Mouse (Mus musculus) G1E (cell line): ENCODE measurements at regions not wholly inside any gene's neighbourhood (a gene's known extent, or its start where the extent isn't known, plus 50 kb on each side); places are given as distances from the start of the nearest gene placed in this dataset.

Experiments used
- ATAC-seq: 2 replicates; pipeline ENCODE4 v1.8.0; 2016; ENCODE audit warnings: mild to moderate bottlenecking; ENCODE audit not compliant: insufficient number of reproducible peaks, poor library complexity, low FRiP score, severe bottlenecking; ENCODE audit errors: extremely low read depth
- DNase-seq: peaks from one replicate; pipeline ENCODE4 v3.0.0; 2012; ENCODE audit warnings: low spot score
- H3K27me3 ChIP-seq: 2 replicates; pipeline ENCODE4 v1.6.1; 2012; ENCODE audit warnings: mild to moderate bottlenecking, low read length, inconsistent platforms; ENCODE audit not compliant: insufficient read depth
- H3K36me3 ChIP-seq: replicated peaks from 2 replicates; pipeline ENCODE3; 2012; ENCODE audit warnings: mild to moderate bottlenecking, inconsistent platforms
- H3K4me1 ChIP-seq: 2 replicates; pipeline ENCODE4 v1.6.1; 2012; ENCODE audit warnings: low read depth, low read length, inconsistent platforms, mixed read lengths; ENCODE audit not compliant: insufficient read depth
- H3K4me3 ChIP-seq: 2 replicates; pipeline ENCODE4 v1.5.1; 2012; ENCODE audit warnings: low read depth, mild to moderate bottlenecking, inconsistent platforms, low read length, moderate library complexity, mixed read lengths
- H3K9me3 ChIP-seq: replicated peaks from 2 replicates; pipeline ENCODE4 v1.6.1; 2012; ENCODE audit warnings: inconsistent platforms
- CTCF ChIP-seq: IDR thresholded peaks from 2 replicates; pipeline ENCODE4 v1.5.1; 2012; ENCODE audit warnings: low read depth, low read length, inconsistent platforms, mixed read lengths
- GATA1 ChIP-seq: IDR thresholded peaks from 2 replicates; pipeline ENCODE4 v1.6.1; 2012; ENCODE audit warnings: borderline replicate concordance, low read length, inconsistent platforms, mixed read lengths
- GATA2 ChIP-seq: IDR thresholded peaks from 2 replicates; pipeline ENCODE4 v1.6.1; 2012; ENCODE audit warnings: low read depth, low read length, inconsistent platforms, borderline replicate concordance
- POLR2AphosphoS5 ChIP-seq: IDR thresholded peaks from 2 replicates; pipeline ENCODE4 v1.6.1; 2012; ENCODE audit warnings: low read depth, low read length, inconsistent platforms; ENCODE audit not compliant: insufficient replicate concordance
- TAL1 ChIP-seq: conservative IDR thresholded peaks from 2 replicates; pipeline ENCODE4 v1.6.1; 2012; ENCODE audit warnings: low read depth, low read length, inconsistent platforms, mixed read lengths

DNA sequence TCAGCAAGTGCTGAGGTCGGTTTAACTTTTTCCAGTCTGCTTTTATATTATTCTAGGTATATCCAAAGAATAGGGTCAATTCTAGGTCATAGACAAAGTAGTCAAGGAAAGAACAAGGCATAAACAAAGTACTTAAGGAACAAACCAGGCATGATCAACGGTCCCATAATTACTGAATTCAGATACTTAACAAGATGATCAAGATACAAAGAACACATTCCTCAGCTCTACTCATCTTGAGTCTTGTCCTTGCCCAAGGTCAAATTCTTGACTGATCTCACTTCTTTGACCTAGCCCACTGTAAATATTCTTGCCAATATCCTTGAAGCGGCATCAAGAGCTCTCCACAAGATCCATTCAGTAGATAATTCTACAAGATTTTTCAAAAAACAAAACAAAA lies 458.1 kb upstream of the Nr5a2 start:
- TF ChIP-seq GATA1, result no peak
- TF ChIP-seq CTCF, result no peak
- TF ChIP-seq TAL1, result no peak
- TF ChIP-seq GATA2, result no peak
- TF ChIP-seq POLR2AphosphoS5, result no peak
- ATAC-seq, result no peak
- no peak for DNase-seq
- Histone ChIP-seq H3K27me3 (no peaks in the 10 kb centered on the region), H3K9me3 (peaks cover 7% of the 10 kb centered on the region), H3K36me3 (no peaks in the 10 kb centered on the region), H3K4me3 (no peak overlapping the region), H3K4me1 (no peaks in the 10 kb centered on the region)

DNA sequence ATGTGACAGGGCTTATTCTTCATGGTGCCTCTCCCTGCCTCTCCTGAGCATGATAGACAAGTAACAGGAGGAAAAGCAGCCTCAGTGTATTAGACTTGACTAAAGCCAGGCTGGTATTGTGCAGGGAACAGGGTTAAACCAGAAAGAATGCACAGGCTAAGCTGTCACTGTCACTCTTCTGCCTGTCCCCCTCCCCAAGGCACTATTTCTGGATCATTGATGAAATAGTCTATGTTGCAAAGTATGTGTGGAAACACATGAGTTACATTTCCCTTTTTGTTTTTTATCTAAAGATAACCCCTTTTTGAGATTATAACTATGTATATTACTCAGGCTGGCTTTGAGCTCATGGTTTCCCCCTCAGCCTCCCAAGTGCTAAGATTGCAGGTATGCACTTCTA lies 436.5 kb upstream of the Nr5a2 start:
- H3K27me3 ChIP-seq, result no peaks in the 10 kb centered on the region
- ATAC-seq, result no peak
- no peaks in the 10 kb centered on the region for H3K4me1 ChIP-seq
- TF ChIP-seq GATA2 (no peak), POLR2AphosphoS5 (no peak), CTCF (no peak), TAL1 (no peak), GATA1 (no peak)
- H3K36me3 ChIP-seq, result no peaks in the 10 kb centered on the region
- DNase-seq, result no peak
- H3K4me3 ChIP-seq, result no peak overlapping the region
- peaks cover 29% of the 10 kb centered on the region for H3K9me3 ChIP-seq

GRCm38 (mm10) chr1:137387509-137387908 lies 427.3 kb upstream of the Nr5a2 start:
- Histone ChIP-seq H3K4me3 (no peak overlapping the region), H3K36me3 (no peaks in the 10 kb centered on the region), H3K9me3 (peaks cover 31% of the 10 kb centered on the region), H3K27me3 (no peaks in the 10 kb centered on the region), H3K4me1 (no peaks in the 10 kb centered on the region)
- TF ChIP-seq CTCF (no peak), POLR2AphosphoS5 (no peak), GATA2 (no peak), GATA1 (no peak), TAL1 (no peak)
- ATAC-seq (no peak), DNase-seq (no peak)

GRCm38 (mm10) chr1:137378072-137378985 lies 418.1 kb upstream of the Nr5a2 start:
- TF ChIP-seq GATA2, result no peak
- TF ChIP-seq TAL1, result no peak
- TF ChIP-seq CTCF, result no peak
- no peak for TF ChIP-seq POLR2AphosphoS5
- no peak for TF ChIP-seq GATA1
- no peak for DNase-seq

DNA sequence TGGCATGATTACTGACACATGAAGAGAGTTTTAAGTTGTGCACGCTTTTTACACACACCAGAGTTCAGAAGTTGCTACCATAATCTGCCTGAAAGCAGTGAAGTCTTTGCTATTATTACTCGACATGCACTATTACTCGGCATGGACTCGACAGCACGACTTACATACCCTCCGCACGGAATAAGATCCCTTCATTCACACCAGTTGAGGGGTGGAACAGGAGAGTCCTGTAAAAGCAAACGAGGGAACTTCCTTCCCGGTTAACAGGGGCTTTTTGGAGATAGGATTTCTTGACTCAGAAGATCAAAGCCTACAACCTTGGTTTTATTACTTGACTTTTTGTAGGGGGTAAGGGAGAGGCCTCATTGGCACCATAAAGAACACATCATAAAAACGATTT lies 416.4 kb upstream of the Nr5a2 start:
- ATAC-seq (no peak), DNase-seq (no peak)
- H3K36me3 ChIP-seq, result no peaks in the 10 kb centered on the region
- TF ChIP-seq POLR2AphosphoS5, result no peak
- no peak for TF ChIP-seq CTCF
- TF ChIP-seq GATA1, result no peak
- TF ChIP-seq TAL1, result no peak
- no peak for TF ChIP-seq GATA2
- no peak overlapping the region for H3K4me3 ChIP-seq
- H3K27me3 ChIP-seq, result no peaks in the 10 kb centered on the region
- H3K9me3 ChIP-seq, result peaks cover 33% of the 10 kb centered on the region
- no peaks in the 10 kb centered on the region for H3K4me1 ChIP-seq

More at GRCm38 (mm10) chr1:137378072-137378985, 418.1 kb upstream of the Nr5a2 start:
- Histone ChIP-seq H3K36me3 (no peaks in the 10 kb centered on the region), H3K27me3 (no peaks in the 10 kb centered on the region), H3K9me3 (peaks cover 29% of the 10 kb centered on the region), H3K4me1 (no peaks in the 10 kb centered on the region), H3K4me3 (no peak overlapping the region)
- no peak for ATAC-seq

- DNase-seq (no peak), ATAC-seq (no peak)
- no peaks in the 10 kb centered on the region for H3K27me3 ChIP-seq
- H3K4me3 ChIP-seq, result no peak overlapping the region
- no peaks in the 10 kb centered on the region for H3K36me3 ChIP-seq
- H3K4me1 ChIP-seq, result no peaks in the 10 kb centered on the region
- TF ChIP-seq GATA2, result no peak
- TF ChIP-seq TAL1, result no peak
- TF ChIP-seq POLR2AphosphoS5, result no peak
- no peak for TF ChIP-seq CTCF
- TF ChIP-seq GATA1, result no peak
- peaks cover 41% of the 10 kb centered on the region for H3K9me3 ChIP-seq
These were observed 414.4 kb upstream of the Nr5a2 start for GRCm38 (mm10) chr1:137374641-137375040.
